8 mouse cellular contexts compared by ENCODE assay signal in the genomic region with DNA sequence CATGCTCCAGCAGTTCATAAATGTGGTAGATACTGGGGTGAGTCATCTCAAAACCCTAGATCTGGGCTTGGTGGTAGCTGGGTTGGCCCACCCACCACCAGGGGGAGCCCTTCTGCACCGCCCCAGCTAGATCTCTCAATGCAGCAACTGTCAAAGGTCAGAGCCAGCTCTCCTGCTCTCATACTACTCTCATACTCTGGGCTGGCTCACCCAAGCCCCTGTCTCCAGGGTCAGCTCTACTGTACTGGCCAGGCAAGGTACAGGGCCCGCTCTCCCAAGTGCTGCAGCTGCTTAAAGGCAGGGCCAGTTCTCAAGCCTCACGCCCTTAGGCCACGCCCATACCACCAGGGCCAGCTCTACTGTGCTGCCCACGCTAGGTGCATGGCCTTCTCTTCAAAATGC. TPM values are rescaled to one million over a fixed set of nuclear protein-coding genes. Genes with fewer than 3 reads are reported as not detected.
DNase-seq lines count a peak whose midpoint lies in the region; ATAC-seq and TF ChIP-seq lines count a peak whose summit lies in the region.

No protein-coding gene starts in this region.

- H3K36me3 ChIP-seq in forebrain, embryonic 11.5 days (ENCODE audit: control insufficient read depth, insufficient read depth, low read length) = no peaks in the 10 kb centered on the region
- no peaks in the 10 kb centered on the region for H3K36me3 ChIP-seq in forebrain, embryonic 12.5 days (replicated peaks)
- no peaks in the 10 kb centered on the region for H3K36me3 ChIP-seq in kidney, postnatal 0 days (ENCODE audit: insufficient read depth, low read length)

- H3K4me3 ChIP-seq in forebrain, embryonic 11.5 days (ENCODE audit: low read depth, low read length) = no peak overlapping the region
- no peak overlapping the region for H3K4me3 ChIP-seq in forebrain, embryonic 12.5 days (replicated peaks)
- no peak overlapping the region for H3K4me3 ChIP-seq in kidney, postnatal 0 days (replicated peaks; ENCODE audit: low read depth, low read length)

- TF ChIP-seq CTCF in kidney, postnatal 0 days (IDR thresholded peaks at IDR 0.05; ENCODE audit: low read depth) = peak; percentile 77

- no peaks in the 10 kb centered on the region for H3K9me3 ChIP-seq in forebrain, embryonic 11.5 days (ENCODE audit: control insufficient read depth, low read length)
- no peaks in the 10 kb centered on the region for H3K9me3 ChIP-seq in forebrain, embryonic 12.5 days
- H3K9me3 ChIP-seq in kidney, postnatal 0 days (replicated peaks; ENCODE audit: low read length) = no peaks in the 10 kb centered on the region

- no peak overlapping the region for H3K9ac ChIP-seq in forebrain, embryonic 11.5 days (ENCODE audit: low read length)
- H3K9ac ChIP-seq in forebrain, embryonic 12.5 days = no peak overlapping the region
- no peak overlapping the region for H3K9ac ChIP-seq in kidney, postnatal 0 days (ENCODE audit: low read depth, low read length)

- ATAC-seq in forebrain, embryonic 11.5 days (replicated peaks; ENCODE audit: low FRiP score) = peak; percentile 46; the same call in 1 of the 2 replicates
- no peak for ATAC-seq in forebrain, embryonic 12.5 days (ENCODE audit: low FRiP score)
- peak; percentile 76 for ATAC-seq in kidney, postnatal 0 days (replicated peaks; ENCODE audit: low FRiP score, low read depth)

- H3K27ac ChIP-seq in forebrain, embryonic 11.5 days (ENCODE audit: low read depth, low read length) = no peak overlapping the region
- H3K27ac ChIP-seq in forebrain, embryonic 12.5 days = no peak overlapping the region
- H3K27ac ChIP-seq in kidney, postnatal 0 days = no peak overlapping the region

- no peaks in the 10 kb centered on the region for H3K4me1 ChIP-seq in forebrain, embryonic 11.5 days (replicated peaks; ENCODE audit: control insufficient read depth, insufficient read depth, low read length)
- no peaks in the 10 kb centered on the region for H3K4me1 ChIP-seq in forebrain, embryonic 12.5 days
- H3K4me1 ChIP-seq in kidney, postnatal 0 days (replicated peaks; ENCODE audit: insufficient read depth, low read length) = no peaks in the 10 kb centered on the region

- 58% methylated on average over 5 of the region's 5 CpGs for WGBS in forebrain, embryonic 11.5 days
- 65% methylated on average over 5 of the region's 5 CpGs for WGBS in forebrain, embryonic 12.5 days
- WGBS in kidney, postnatal 0 days = 56% methylated on average over 5 of the region's 5 CpGs

- H3K27me3 ChIP-seq in forebrain, embryonic 11.5 days (ENCODE audit: control insufficient read depth, insufficient read depth, low read length) = no peaks in the 10 kb centered on the region
- no peaks in the 10 kb centered on the region for H3K27me3 ChIP-seq in forebrain, embryonic 12.5 days
- no peaks in the 10 kb centered on the region for H3K27me3 ChIP-seq in kidney, postnatal 0 days (ENCODE audit: insufficient read depth, low read length)

- peak; percentile 65 for DNase-seq in forebrain, embryonic 11.5 days (ENCODE audit: low spot score)
- DNase-seq in ZHBTc4 (ENCODE audit: low read depth, low spot score) = peak; percentile 82
- DNase-seq in cerebellum, postnatal 36 days = peak; percentile 58 to 65
- DNase-seq in heart, adult 8-10 months (ENCODE audit: low spot score) = peak; percentile 68
- peak; percentile 50 for DNase-seq in kidney, postnatal 0 days (ENCODE audit: low spot score)
- peak; percentile 84 for DNase-seq in lung, postnatal 36 days
- peak; percentile 66 to 76 for DNase-seq in spleen, postnatal 14 days (ENCODE audit: low spot score in 2 of 2)

- no peak overlapping the region for H3K4me2 ChIP-seq in forebrain, embryonic 11.5 days (ENCODE audit: low read depth, low read length, severe bottlenecking)
- no peak overlapping the region for H3K4me2 ChIP-seq in forebrain, embryonic 12.5 days
- no peak overlapping the region for H3K4me2 ChIP-seq in kidney, postnatal 0 days (ENCODE audit: low read length)

RNA-seq across cellular contexts. Expression of gene Phospho2, which starts 13.5 kb away (rescaled TPM):
- 34.5 and 39.1 TPM in 2 replicates for polyA plus RNA-seq in forebrain, embryonic 11.5 days (2014; fragmentation: Nextera tagmentation; extraction: Ambion mirVana)
- 33.1 and 35.4 TPM in 2 replicates for polyA plus RNA-seq in forebrain, embryonic 12.5 days (2016; fragmentation: Nextera tagmentation; extraction: Ambion mirVana)
- 10 to 100 TPM; 24.6 to 31.0 (median 25.9) TPM for total RNA-seq in heart, adult 8-10 months (2022)
- 28.2 and 28.5 TPM in 2 replicates for polyA plus RNA-seq in kidney, postnatal 0 days (2015; fragmentation: Nextera tagmentation; extraction: Ambion mirVana)

RNA-seq across cellular contexts. Expression of gene Ccdc173, which starts 13.5 kb away (rescaled TPM):
- 4.2 and 4.8 TPM in 2 replicates for polyA plus RNA-seq in forebrain, embryonic 11.5 days (2014; fragmentation: Nextera tagmentation; extraction: Ambion mirVana)
- polyA plus RNA-seq in forebrain, embryonic 12.5 days (2016; fragmentation: Nextera tagmentation; extraction: Ambion mirVana) = 4.4 and 4.5 TPM in 2 replicates
- total RNA-seq in heart, adult 8-10 months (2022) = under 1 TPM; 0.29 to 1.00 (median 0.65) TPM
- 2.1 and 2.4 TPM in 2 replicates for polyA plus RNA-seq in kidney, postnatal 0 days (2015; fragmentation: Nextera tagmentation; extraction: Ambion mirVana)

RNA-seq across cellular contexts. Expression of gene Klhl23, which starts 18.8 kb away (rescaled TPM):
- polyA plus RNA-seq in forebrain, embryonic 11.5 days (2014; fragmentation: Nextera tagmentation; extraction: Ambion mirVana) = 36.3 and 36.7 TPM in 2 replicates
- 43.8 and 47.9 TPM in 2 replicates for polyA plus RNA-seq in forebrain, embryonic 12.5 days (2016; fragmentation: Nextera tagmentation; extraction: Ambion mirVana)
- 10 to 100 TPM; 27.3 to 34.6 (median 33.3) TPM for total RNA-seq in heart, adult 8-10 months (2022)
- polyA plus RNA-seq in kidney, postnatal 0 days (2015; fragmentation: Nextera tagmentation; extraction: Ambion mirVana) = 14.2 and 15.4 TPM in 2 replicates

RNA-seq across cellular contexts. Expression of gene Ssb, which starts 58.5 kb away (rescaled TPM):
- 405 and 430 TPM in 2 replicates for polyA plus RNA-seq in forebrain, embryonic 11.5 days (2014; fragmentation: Nextera tagmentation; extraction: Ambion mirVana)
- 448 and 466 TPM in 2 replicates for polyA plus RNA-seq in forebrain, embryonic 12.5 days (2016; fragmentation: Nextera tagmentation; extraction: Ambion mirVana)
- 10 to 100 TPM; 58.2 to 78.0 (median 62.0) TPM for total RNA-seq in heart, adult 8-10 months (2022)
- polyA plus RNA-seq in kidney, postnatal 0 days (2015; fragmentation: Nextera tagmentation; extraction: Ambion mirVana) = 351 and 354 TPM in 2 replicates
